Mouse (Mus musculus): ENCODE measurements around the gene Rab40c. TPM values are rescaled to one million over a fixed set of nuclear protein-coding genes. Genes with fewer than 3 reads are reported as not detected.

Gene Rab40c
- total RNA-seq, 2 experiments from 2014 or later: 14.5 to 15.3 TPM

- DNase-seq: no peak
Measured at GRCm38 (mm10) chr17:25946349-25946748, 26.8 kb upstream of the Rab40c start.

- peak; percentile 54 to 67 for DNase-seq
Measured at GRCm38 (mm10) chr17:25945517-25946155, 26.1 kb upstream of the Rab40c start.

- DNase-seq: no peak
Measured at GRCm38 (mm10) chr17:25944366-25945163, 25.0 kb upstream of the Rab40c start, which contains the start of the genes Pigq and Nhlrc4. Pigq (minus strand) TSS chr17:25944936. Nhlrc4 (minus strand) TSS chr17:25944961.

DNA sequence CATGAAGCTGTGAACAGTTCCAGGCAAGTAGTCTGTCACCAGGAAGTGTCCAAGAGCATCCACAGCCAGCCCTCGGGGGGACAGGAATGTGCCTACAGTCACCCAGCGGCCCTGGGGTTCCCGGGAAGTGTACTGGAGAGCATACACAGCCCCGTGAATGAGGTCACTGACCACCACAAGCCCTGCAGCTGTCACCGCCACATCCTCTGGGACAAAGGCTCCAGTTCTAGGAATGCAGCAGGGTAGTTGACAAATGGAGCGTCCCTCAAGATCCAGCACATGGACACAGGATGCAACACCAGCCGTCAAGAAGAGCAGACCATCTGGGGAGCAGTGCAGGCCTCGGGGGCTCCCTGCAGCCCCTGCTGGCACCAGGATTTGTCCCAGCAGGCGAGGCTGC lies 24.2 kb upstream of the Rab40c start:
- DNase-seq: no peak

GRCm38 (mm10) chr17:25943221-25943620 lies 23.7 kb upstream of the Rab40c start:
- DNase-seq: no peak

DNA sequence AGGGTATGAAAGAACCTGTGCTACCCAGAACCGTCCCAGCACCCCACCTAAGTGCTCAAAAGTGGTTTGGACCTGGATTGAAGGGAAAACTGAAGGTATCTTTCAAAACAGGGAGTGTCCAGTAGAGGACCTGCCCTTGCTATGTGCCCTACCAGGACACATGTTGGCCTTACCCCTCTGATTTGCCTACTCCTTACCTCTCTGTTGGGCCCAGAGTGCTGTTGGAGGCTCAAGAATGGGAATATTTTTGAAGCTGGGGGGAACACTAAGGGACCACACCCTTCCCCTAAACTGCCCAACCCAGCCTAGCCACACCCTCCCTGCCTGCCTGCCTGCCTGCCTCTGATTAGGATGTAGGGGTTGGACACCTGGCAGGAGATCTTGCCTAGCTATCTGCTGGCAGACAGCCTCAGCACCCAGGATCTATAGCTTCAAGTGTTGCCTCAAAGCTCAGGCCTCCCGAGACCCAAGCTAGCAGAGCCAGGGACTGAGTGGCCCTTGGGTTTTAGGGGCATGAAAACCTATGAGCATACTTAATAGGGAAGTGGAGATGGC lies 23.1 kb upstream of the Rab40c start:
- DNase-seq: peak in 1 of 2 experiments; percentile 21

- DNase-seq: peak; percentile 76 to 90
Measured at GRCm38 (mm10) chr17:25941511-25942241, 22.1 kb upstream of the Rab40c start.

DNA sequence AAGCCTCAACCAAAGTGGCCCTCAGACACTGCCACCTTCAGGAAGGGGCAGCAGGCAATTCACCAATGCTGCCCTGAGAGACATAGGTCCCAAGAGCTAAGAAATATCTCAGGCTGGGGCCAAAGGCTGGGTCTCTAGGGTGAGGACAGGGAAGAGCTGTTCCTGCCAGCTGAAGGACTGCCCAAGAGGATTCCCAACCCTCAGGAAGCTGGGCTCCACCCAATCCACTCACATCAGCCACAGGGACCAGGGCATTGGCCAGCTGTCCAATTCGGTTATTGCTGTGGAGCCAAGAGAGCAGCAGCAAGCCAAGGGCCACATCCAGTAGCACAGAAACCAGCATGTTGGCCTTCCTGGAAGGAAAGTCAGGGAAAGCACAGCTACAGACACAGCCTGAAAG lies 15.0 kb upstream of the Rab40c start:
- peak in 1 of 2 experiments; percentile 40 for DNase-seq

DNA sequence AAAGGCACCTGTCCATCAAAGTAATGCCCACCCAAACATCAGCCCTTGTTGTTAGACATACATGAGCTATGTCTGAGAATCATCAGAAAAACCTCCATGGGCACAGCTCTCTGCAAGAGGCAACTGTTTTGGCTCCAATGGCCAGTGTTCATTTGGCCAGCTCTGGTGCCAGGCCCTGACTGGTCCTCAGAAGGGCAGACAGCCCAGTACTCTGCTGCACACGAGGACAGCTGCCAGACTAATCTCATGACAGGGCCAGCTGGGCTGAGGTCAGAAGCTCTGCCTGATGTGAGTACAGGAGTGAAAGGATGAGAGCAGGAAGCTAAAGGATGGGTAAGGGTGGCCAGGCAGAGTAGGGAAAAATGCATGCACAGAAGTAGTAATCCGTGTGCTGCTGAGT lies 5.8 kb upstream of the Rab40c start:
- peak; percentile 72 to 82 for DNase-seq

DNA sequence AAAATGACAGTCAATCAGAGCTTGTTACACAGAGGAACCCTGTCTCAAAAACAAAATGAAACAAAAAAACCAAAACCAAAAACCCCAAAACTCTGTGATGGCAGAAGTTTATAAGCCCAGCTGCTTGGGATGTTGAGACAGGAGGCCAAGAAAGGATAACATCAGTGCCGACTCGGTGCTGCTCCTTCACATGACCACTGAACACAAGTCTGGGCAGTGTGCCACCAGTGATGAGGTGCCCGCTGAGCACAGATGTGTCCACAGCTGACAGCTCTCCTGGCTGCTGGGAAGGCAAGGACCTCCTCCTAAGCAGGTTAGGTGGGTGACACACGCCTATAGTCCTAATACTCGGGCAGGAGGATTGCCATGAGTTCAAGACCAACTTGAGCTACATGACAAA lies 2.6 kb upstream of the Rab40c start:
- peak in 1 of 2 experiments; percentile 27 for DNase-seq

GRCm38 (mm10) chr17:25919786-25920642 lies 487 bp upstream of the Rab40c start:
- DNase-seq: peak; percentile 100

DNA sequence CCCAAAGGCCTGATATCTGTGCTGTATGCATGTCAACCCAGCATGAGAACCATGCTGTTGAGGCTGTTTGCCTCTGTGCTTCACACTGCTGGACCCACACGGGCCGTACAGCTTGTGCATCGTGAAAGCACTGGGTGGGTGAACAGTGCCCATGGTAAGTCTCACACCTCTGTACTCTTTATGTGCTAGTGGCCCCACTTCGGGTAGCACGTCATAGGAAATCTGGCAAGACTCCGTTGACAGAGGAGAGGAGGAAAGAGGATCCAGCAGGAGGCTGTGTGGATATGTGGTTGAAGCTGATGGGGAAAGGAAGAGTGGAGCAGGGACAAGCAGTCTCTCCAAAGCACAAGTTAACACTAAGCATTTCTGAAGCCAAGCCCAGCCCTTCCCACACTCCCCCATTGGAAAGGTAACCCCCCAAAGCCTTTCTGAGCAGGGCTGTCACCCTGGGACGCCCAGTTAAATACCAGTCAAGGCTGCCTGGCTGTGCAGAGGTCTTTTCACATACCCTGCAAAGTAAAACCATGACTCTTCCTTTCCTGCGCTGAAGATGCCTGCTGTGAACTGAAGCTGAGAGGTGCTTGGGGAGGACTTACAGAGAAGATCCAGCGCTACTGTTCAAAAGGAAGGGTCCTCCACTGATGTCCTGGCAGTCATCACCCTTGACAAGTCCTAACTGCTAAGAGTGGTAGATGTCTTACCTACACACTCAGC lies 1.3 kb downstream of the Rab40c start:
- no peak for DNase-seq

GRCm38 (mm10) chr17:25916931-25917647 lies 2.4 kb downstream of the Rab40c start:
- DNase-seq: no peak

DNA sequence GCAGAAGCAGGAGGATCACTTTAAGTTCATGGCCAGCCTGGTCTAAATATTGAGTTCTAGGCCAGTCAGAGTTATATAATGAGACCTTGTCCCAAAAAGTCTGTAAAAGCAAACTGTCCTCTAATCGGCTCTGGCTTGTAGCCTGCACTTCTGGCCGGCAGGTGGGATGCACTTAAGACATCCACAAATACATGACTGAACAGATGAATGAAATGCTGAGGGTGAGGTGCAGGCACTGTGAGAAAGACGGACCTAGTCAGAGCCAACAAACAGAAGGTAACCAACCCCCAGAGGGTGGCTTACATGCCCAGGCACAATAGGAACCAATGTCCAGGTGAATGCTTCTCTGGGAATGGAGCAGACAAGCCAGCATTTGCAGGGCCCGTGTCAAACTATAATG lies 5.2 kb downstream of the Rab40c start:
- DNase-seq: peak in 1 of 2 experiments; percentile 26

- DNase-seq: peak; percentile 51 to 63
Measured at GRCm38 (mm10) chr17:25913877-25914275, 5.7 kb downstream of the Rab40c start.

- peak; percentile 20 for DNase-seq
Measured at GRCm38 (mm10) chr17:25913186-25913876, 6.2 kb downstream of the Rab40c start.

GRCm38 (mm10) chr17:25911816-25912215 lies 7.7 kb downstream of the Rab40c start:
- DNase-seq: peak; percentile 63 to 75

DNA sequence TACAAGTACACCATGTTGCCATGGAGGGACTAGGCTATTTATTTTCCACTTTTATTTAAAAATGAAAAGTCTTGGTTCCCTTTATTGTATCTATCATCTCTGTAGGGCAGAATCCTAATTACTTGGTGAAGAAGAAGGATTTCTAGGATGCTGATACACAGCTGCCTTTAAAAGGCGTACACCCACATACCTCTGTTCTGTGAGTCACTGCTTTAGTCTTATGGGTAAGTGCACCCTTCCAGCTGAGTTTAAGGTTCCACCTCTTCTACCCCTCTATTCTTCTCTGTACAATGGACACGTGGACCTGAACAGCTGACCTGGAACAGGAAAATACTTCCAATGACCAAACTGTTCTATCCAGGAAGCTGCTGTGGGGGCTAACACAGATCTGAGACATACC lies 11.9 kb downstream of the Rab40c start:
- no peak for DNase-seq

DNA sequence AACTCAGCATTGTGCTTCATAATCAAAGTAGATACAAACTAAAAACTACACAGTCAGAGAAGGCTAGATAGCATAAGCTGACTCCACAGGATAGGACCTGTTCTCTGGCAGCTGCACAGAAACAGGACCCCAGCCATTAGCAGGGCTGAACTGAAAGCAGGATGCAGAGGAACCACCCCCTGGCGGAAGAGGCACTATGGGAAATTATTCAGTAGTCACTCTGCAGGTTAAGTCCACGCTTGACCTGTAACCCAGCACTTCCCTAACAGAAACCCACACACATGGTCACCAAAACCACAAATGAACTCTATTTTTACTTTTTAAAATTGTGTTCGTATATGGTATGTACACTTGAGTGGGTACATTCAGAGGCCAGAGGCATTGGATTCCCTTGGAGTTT lies 16.5 kb downstream of the Rab40c start:
- DNase-seq: no peak

Measured in heart, adult 18-20 months (tissue).